Mouse (Mus musculus) urinary bladder, postnatal 14 days (tissue): ENCODE data around the gene Unkl.

Experiments used
- DNase-seq: peaks from one replicate; pipeline ENCODE4 v3.0.0; 2021; ENCODE audit warnings: low spot score

Gene Unkl

DNA sequence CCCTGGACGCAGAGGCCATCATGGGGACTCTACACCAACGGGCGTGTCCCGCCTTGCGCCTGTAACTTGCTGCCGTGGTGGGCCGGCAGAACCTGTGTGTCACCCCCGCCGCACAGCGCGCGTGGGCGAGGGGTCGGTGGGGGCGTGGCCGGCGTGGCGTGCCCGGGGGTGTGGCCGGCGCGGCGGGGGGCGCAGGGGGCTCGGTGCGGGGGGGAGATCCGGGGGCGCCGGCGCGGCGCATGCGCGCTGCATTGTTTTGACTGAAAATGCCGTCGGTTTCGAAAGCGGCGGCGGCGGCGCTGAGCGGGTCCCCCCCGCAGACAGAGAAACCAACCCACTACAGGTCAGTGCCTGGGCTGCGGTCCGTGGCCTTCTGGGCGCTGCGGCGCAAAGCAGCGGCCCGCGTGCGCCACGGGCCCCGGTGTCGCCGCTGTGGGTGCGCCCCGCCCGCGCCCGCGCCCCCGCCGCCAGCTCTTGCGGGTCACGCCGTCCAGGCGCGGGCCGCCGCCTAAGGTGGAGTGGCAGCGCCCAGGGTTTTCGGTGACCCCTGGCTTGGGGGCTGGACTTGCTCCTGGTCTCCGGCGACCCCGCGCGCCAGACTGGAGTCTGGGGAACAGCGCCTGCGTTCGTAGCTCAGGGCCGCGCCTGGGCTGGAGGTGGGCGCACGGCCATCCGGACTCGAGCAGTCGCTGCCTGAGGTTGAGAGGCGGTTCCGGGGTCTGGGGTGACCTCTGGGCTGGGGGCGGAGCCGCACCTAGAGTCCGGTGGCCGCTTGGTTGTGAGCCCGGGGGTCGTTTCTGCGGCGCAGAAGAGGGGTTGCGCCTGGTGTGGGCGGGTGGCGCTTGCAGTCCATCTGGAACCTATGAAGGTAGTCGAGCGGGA is at the start of gene Unkl:
Gene Unkl (plus strand): TSS at position 248 of the 882 bp plus-strand sequence.
- DNase-seq, result peak; percentile 75

- DNase-seq, result no peak
Measured at GRCm38 (mm10) chr17:25138803-25139202, 49.4 kb upstream of the Unkl start.

DNA sequence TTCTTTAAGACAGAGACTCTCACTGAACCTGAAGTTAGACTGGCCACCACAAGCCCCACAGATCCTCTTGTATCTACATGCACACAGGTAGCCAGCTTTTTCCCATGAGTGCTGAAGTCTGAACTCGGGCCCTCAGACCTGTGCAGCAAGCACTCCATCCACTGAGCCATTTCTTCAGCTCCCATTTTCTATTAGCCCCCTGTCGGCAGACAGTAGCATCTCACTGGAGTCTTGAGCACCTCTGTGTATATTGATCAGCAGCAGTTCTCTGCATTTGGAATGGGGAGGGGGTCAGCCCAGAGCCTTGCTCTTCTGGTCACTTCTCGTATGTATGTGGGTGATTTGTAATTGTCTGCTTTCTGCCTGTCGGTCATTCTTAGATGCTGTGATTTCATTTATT is 48.2 kb upstream of the Unkl start:
- DNase-seq, result no peak

DNA sequence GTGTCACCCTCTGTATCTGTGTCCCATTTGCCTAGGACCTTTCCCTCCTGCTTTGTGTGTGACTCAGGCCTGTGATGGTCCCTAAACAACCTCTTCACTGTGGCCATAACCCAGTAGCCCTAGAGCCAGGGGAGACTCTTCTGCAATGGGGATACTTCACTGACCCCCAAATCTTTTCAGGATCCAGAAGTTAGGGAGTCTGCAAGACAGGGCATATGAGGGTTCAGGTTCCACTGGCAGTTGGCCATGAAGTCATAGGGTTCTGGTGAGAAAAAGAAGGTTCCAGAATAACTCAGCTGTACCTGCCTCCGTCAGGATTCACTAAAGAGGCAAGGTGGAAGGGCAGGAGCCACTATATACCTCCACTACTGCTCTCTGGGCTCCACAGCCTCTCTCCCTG is 26.0 kb upstream of the Unkl start, which contains the start of gene Ccdc154:
Gene Ccdc154 (plus strand): TSS at position 301 of the 400 bp plus-strand sequence.
- DNase-seq, result no peak

GRCm38 (mm10) chr17:25163387-25163786 is 24.8 kb upstream of the Unkl start:
- no peak for DNase-seq

DNA sequence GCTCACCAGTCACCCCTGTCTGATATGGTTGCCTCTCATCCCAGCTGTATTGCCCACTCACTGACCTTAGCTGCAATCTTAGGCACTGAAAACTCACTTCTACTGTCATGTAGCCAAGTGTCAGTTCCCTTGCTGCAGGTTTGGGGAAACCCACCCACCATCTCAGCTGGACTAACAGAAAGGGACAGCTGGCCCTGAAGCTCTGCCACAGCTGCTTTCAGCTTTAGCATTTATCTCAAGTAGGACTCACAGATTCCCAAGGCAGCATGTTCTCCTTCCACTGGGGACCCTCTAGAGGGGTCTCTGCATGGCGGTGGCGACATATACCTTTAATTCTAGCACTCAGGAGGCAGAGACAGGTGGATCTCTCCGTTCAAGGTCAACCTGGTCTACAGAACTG is 23.4 kb upstream of the Unkl start:
- DNase-seq, result no peak

DNA sequence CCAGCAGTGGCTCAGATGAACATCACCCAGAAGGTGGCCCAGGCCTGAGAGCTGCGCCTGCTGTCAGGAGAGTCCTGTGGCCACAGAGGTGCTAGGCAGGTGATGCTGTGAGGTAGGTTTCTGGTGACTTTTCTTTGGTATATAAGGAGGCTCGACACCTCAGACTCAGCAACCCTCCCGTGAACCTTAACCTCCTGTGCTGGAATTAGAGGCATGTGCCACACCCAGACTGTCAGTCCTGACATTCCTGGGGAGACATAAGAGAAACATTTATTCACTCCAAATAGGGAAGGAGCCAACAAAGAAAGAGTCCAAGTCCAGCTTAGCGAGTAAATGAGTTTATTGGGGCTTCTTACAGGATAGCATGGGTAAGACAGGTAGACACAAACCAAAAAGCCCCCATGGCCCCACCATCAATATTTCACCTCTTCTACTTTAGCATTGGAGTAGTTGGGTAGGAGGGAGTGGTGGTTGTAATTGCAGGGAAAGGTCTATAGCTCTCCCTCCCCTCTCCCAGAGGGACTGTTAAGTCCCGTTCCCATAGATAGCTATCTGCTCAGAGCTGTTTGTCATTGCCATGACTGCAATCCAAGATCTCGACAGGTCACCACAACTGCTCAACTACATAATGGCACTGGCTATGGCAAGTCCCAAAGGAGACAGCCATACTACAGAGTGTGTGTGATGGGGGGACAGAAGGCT is 22.1 kb upstream of the Unkl start:
- DNase-seq, result no peak

DNA sequence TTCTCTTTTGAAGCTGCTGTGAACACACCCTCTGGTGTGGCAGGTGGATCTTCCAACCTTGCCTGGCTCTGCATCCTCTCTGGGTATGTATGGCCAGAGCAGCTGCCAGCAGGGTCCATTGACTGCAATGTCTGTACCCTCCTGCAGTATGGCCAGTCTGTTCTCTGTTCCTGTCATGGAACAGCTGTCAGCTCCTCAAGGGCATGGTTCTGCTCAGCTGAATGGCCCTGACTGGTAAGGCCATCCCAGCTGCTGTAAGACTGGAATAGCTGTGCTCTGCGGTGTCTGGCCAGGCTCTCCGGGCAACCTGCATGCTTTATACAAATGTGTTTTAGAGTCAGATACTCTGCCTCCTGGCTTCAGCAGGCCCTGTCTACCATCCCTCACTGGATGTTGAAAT is 18.5 kb upstream of the Unkl start:
- no peak for DNase-seq

- no peak for DNase-seq
Measured at GRCm38 (mm10) chr17:25172558-25172957, 15.6 kb upstream of the Unkl start.

- peak; percentile 46 for DNase-seq
Measured at GRCm38 (mm10) chr17:25175411-25175810, 12.8 kb upstream of the Unkl start, which contains the start of gene Gm38655. Gene Gm38655, minus strand, starts transcription at chr17:25175471.

DNA sequence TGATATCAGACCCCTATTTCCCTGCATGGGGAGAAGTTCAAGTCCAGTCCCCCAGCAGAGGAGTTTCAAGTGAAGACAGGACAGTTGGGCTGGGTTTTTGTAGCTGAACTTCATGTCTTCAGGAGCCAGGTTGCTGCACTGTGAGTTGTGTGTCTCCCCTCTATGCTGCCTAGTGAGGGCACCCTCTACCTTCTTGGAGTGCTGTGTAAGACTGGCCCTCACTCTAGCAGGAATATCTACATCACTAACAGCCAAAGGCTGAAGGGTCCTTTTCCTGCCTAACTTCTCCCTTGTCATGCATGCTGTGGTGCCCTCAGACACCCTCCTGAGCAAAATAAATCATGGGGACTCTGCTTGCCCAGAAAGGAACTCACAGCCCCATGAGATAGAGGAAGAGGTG is 5.0 kb upstream of the Unkl start:
- DNase-seq, result no peak

- DNase-seq, result peak; percentile 99
Measured at GRCm38 (mm10) chr17:25184129-25184691, 4.0 kb upstream of the Unkl start, which contains the start of gene BC003965. Gene BC003965, plus strand, starts transcription at chr17:25184554.

DNA sequence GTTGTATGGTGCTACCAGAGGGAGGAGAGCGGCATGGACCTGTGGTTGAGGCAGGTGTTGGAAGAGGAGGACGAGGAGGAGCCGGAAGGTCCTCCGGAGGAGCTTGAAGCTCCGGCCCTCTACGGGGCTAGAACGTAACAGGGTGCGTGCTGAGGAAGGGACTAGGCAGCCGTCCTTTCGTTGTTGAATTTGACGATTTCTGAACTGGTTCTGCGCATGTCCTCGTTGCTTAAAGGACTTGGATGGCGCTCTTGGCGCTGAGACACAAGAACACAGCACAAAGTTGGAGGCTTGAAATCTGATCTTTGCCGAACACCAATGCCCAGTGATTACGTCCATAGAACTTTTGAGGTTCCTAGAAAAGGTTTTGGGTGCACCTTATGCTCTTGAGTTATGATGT is 3.2 kb upstream of the Unkl start:
- DNase-seq, result no peak

- DNase-seq, result no peak
Measured at GRCm38 (mm10) chr17:25187784-25188149, 430 bp upstream of the Unkl start.

- DNase-seq, result no peak
Measured at GRCm38 (mm10) chr17:25189091-25189490, 894 bp downstream of the Unkl start.

GRCm38 (mm10) chr17:25202401-25202800 is 14.2 kb downstream of the Unkl start:
- DNase-seq, result no peak

GRCm38 (mm10) chr17:25210006-25210405 is 21.8 kb downstream of the Unkl start:
- no peak for DNase-seq

DNA sequence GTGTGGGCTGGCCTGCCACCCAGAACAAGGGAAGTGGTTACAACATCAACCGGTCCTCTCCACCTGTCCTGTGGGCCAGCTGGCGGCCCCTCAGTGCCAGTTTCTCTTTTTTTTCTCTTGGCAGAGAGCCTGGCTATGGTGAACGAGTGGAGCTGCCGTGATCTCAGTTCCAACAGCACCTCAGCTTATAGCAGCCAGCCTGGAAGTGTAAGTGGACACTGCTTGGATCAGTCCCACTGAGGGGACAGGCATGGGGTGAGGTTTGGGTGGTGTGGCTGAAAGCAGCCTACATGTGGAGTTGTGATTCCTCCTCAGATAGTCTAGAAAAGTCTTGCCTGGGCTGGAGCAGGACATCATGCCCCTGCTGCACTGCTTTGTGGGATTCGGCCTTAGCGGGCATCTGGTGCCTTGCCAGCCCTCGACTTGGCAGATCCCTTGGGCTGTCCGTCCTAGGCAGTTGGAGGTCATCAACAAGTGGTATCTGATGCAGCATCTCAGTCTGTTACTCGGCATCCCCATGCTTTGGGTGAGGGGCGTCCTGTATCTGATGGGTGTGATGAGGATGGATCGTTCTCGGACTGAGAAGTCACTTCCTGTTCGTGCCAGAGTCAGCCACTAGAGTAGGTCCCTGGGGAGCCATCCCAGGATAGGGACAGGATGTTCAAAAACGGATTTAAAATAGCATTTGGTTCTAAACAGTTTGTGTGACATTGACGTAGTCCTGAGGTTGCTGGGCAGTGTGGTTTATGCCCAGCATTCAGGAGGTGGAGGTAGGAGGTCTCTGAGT is 22.7 kb downstream of the Unkl start:
- DNase-seq, result no peak

DNA sequence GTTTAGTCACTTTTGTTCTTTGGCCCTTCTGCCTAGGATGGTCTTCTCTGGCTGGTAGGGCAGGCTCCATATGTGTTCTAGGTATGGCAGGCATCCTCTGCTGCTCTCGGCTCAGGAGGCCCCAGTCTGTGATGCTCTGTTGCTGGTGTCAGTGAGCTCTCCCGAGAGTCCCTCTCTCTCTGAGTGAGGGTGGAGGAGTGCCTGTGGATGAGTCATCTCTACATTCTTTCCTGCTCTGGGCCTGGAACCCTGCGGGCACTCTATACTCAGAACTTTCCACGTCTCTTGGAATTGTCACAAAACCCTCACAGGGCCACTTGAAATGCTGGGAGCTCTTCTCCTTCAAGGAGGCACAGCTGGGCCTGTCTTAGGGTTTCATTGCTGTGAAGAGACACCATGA is 23.5 kb downstream of the Unkl start:
- no peak for DNase-seq

GRCm38 (mm10) chr17:25215431-25215830 is 27.2 kb downstream of the Unkl start:
- DNase-seq, result no peak

- DNase-seq, result no peak
Measured at GRCm38 (mm10) chr17:25218967-25219366, 30.8 kb downstream of the Unkl start.
